31 mouse cellular contexts compared by ENCODE assay signal in the genomic region with DNA sequence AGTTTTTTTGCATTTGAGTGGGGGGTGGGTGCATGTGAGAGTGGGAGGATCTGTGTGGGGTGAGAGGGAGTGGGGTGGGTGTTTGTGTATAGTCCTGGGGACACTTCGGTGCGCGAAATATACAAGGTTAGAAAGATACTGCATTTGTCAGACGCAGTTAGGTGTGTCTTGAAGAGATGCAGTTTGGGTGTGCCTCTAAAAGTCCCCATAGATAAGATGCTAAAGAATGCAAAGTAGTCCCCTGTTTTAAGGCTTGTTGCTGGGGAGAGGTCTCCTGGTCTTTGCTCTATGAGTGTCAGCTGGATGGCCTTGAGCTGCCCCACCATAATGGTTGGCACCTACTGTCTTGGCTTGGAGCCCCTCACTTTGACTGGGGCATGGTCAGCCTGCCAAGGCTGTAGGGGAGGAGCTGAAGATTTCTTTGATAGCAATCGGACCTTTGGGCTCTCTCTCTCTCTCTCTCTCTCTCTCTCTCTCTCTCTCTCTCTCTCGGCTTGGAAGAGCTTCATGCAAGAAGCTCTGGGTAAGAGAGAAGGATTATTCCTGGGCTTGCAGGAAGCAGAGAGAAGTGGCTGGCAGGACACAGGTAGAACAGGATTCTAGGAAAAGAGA. TPM values are rescaled to one million over a fixed set of nuclear protein-coding genes. Genes with fewer than 3 reads are reported as not detected.
A peak's percentile ranks its signal among the peaks of the same experiment; 100 is the strongest.
DNase-seq lines count a peak whose midpoint lies in the region; ATAC-seq and TF ChIP-seq lines count a peak whose summit lies in the region.
"Had no signal": no experiment of that assay in that cellular context is flagged by ENCODE, and none has a peak within 500 bp of the region (broad histone marks: within the 10 kb centered on the region; RNA-seq: fewer than 3 reads in every experiment).

No protein-coding gene starts in this region.

- no peak for ATAC-seq in erythroblast, adult 5-6 weeks (replicated peaks; ENCODE audit: low FRiP score, poor library complexity, severe bottlenecking)
- no peak for ATAC-seq in liver, embryonic 11.5 days (replicated peaks; ENCODE audit: low FRiP score)
- no peak for ATAC-seq in liver, embryonic 16.5 days (ENCODE audit: low read depth)
- ATAC-seq: forebrain, embryonic 14.5 days; inflammation-experienced regulatory T-cells, adult 6 months; midbrain, embryonic 16.5 days had no signal

- H3K27me3 ChIP-seq in erythroblast, embryonic 14.5 days (ENCODE audit: control insufficient read depth): no peaks in the 10 kb centered on the region
- H3K27me3 ChIP-seq in spleen, adult 2 months (ENCODE audit: control insufficient read depth, insufficient read depth, low read length): no peaks in the 10 kb centered on the region
- no peaks in the 10 kb centered on the region for H3K27me3 ChIP-seq in liver, embryonic 11.5 days (replicated peaks; ENCODE audit: control insufficient read depth, insufficient read depth, low read length)
- H3K27me3 ChIP-seq in liver, embryonic 16.5 days (ENCODE audit: control insufficient read depth, insufficient read depth, low read depth, low read length): no peaks in the 10 kb centered on the region
- no peaks in the 10 kb centered on the region for H3K27me3 ChIP-seq in thymus, adult 2 months (ENCODE audit: control insufficient read depth, insufficient read depth, low read length)
- H3K27me3 ChIP-seq: embryonic facial prominence, embryonic 15.5 days; limb, embryonic 13.5 days had no signal

- H3K4me1 ChIP-seq in erythroblast, embryonic 14.5 days (ENCODE audit: control insufficient read depth): peaks cover 70% of the 10 kb centered on the region
- peaks cover 39% of the 10 kb centered on the region; the same call in 1 of the 2 replicates for H3K4me1 ChIP-seq in spleen, adult 2 months (ENCODE audit: control insufficient read depth, insufficient read depth, insufficient read length)
- peaks cover 36% of the 10 kb centered on the region for H3K4me1 ChIP-seq in liver, embryonic 11.5 days (replicated peaks; ENCODE audit: control insufficient read depth, insufficient read depth, low read length)
- H3K4me1 ChIP-seq in liver, embryonic 16.5 days (ENCODE audit: control insufficient read depth, low read depth, low read length): peaks cover 51% of the 10 kb centered on the region
- peaks cover 17% of the 10 kb centered on the region for H3K4me1 ChIP-seq in thymus, adult 2 months (replicated peaks; ENCODE audit: control insufficient read depth, insufficient read depth, low read length)

- peak overlapping the region; percentile 37 for H3K4me3 ChIP-seq in erythroblast, embryonic 14.5 days (replicated peaks)
- no peak overlapping the region for H3K4me3 ChIP-seq in spleen, adult 2 months (ENCODE audit: extremely low read depth, insufficient read depth, insufficient read length)
- H3K4me3 ChIP-seq in liver, embryonic 11.5 days (ENCODE audit: low read depth, low read length): no peak overlapping the region
- 0 out of 2 replicates have a peak overlapping the region, but pooled peaks have one; percentile 5 for H3K4me3 ChIP-seq in liver, embryonic 16.5 days (ENCODE audit: low read depth, low read length)
- H3K4me3 ChIP-seq in thymus, adult 2 months (ENCODE audit: control insufficient read depth, insufficient read depth, low read length): no peak overlapping the region
- H3K4me3 ChIP-seq: embryonic facial prominence, embryonic 10.5 days; embryonic facial prominence, embryonic 15.5 days; limb, embryonic 13.5 days had no signal

- 33% methylated on average over 6 of the region's 6 CpGs for WGBS in spleen, adult 2 months
- WGBS in liver, embryonic 11.5 days: 50% methylated on average over 6 of the region's 6 CpGs
- 32% methylated on average over 6 of the region's 6 CpGs for WGBS in liver, embryonic 16.5 days (ENCODE audit: insufficient replicate concordance)
- 92% methylated on average over 6 of the region's 6 CpGs for WGBS in thymus, adult 2 months

- no peaks in the 10 kb centered on the region for H3K9me3 ChIP-seq in erythroblast, embryonic 14.5 days (ENCODE audit: control insufficient read depth, low read length)
- no peaks in the 10 kb centered on the region for H3K9me3 ChIP-seq in liver, embryonic 11.5 days (ENCODE audit: control insufficient read depth, low read length)
- H3K9me3 ChIP-seq in liver, embryonic 16.5 days (replicated peaks; ENCODE audit: control insufficient read depth, low read length): no peaks in the 10 kb centered on the region
- H3K9me3 ChIP-seq: embryonic facial prominence, embryonic 10.5 days; embryonic facial prominence, embryonic 15.5 days; limb, embryonic 13.5 days had no signal

- no peak for TF ChIP-seq CTCF in spleen, adult 2 months (IDR thresholded peaks at IDR 0.05; ENCODE audit: extremely low read depth, insufficient read depth, insufficient read length, insufficient replicate concordance)
- TF ChIP-seq CTCF in thymus, adult 2 months (IDR thresholded peaks at IDR 0.05; ENCODE audit: borderline replicate concordance, control insufficient read depth, extremely low read depth, insufficient read depth, low read length, poor library complexity): no peak

- H3K36me3 ChIP-seq in erythroblast, embryonic 14.5 days (ENCODE audit: control insufficient read depth): no peaks in the 10 kb centered on the region; the same call in 1 of the 2 replicates
- H3K36me3 ChIP-seq in spleen, adult 2 months (ENCODE audit: control insufficient read depth, insufficient read depth, low read length): no peaks in the 10 kb centered on the region
- no peaks in the 10 kb centered on the region for H3K36me3 ChIP-seq in liver, embryonic 11.5 days (ENCODE audit: control insufficient read depth, insufficient read depth, low read length)
- H3K36me3 ChIP-seq in liver, embryonic 16.5 days (ENCODE audit: control insufficient read depth, insufficient read depth): no peaks in the 10 kb centered on the region
- H3K36me3 ChIP-seq in thymus, adult 2 months (ENCODE audit: control insufficient read depth, insufficient read depth, low read length): no peaks in the 10 kb centered on the region
- H3K36me3 ChIP-seq: embryonic facial prominence, embryonic 10.5 days; embryonic facial prominence, embryonic 15.5 days; limb, embryonic 13.5 days had no signal

- peak overlapping the region; percentile 31 for H3K4me2 ChIP-seq in liver, embryonic 11.5 days
- peak overlapping the region; percentile 44 for H3K4me2 ChIP-seq in liver, embryonic 16.5 days (ENCODE audit: low read depth, low read length)
- H3K4me2 ChIP-seq: embryonic facial prominence, embryonic 15.5 days; heart, embryonic 11.5 days; hindbrain, embryonic 14.5 days; limb, embryonic 13.5 days; lung, embryonic 14.5 days had no signal

- DNase-seq in spleen, adult 2 months (ENCODE audit: low read depth in 1 of 2, low spot score in 2 of 2): no peak
- no peak for DNase-seq in spleen, postnatal 4 days (ENCODE audit: low spot score in 2 of 2)
- DNase-seq in liver, embryonic 11.5 days (ENCODE audit: low spot score): no peak
- no peak for DNase-seq in right cerebral cortex, postnatal 14 days
- no peak for DNase-seq in thymus, adult 2 months
- DNase-seq: adrenal gland, adult 8-10 months; cerebellum, adult 8-10 months; cerebellum, postnatal 25 days; gastrocnemius, postnatal 25 days; heart, adult 11 months; heart, postnatal 36 days; kidney, adult 11 months; kidney, postnatal 14 days; layer of hippocampus, adult 9-11 months; lung, embryonic 14.5 days; lung, postnatal 14 days; right cerebral cortex, adult 18-20 months; thymus, postnatal 4 days had no signal

- no peak for TF ChIP-seq POLR2A in spleen, adult 2 months (IDR thresholded peaks at IDR 0.05; ENCODE audit: low read depth, low read length)
- TF ChIP-seq POLR2A in thymus, adult 2 months (IDR thresholded peaks at IDR 0.05; ENCODE audit: control insufficient read depth, extremely low read depth, insufficient read depth, low read length, poor library complexity): no peak

- no peak overlapping the region for H3K9ac ChIP-seq in liver, embryonic 11.5 days (ENCODE audit: low read depth, low read length)
- H3K9ac ChIP-seq in liver, embryonic 16.5 days (ENCODE audit: low read depth, low read length): peak overlapping the region; percentile 40; the same call in 1 of the 2 replicates
- H3K9ac ChIP-seq: embryonic facial prominence, embryonic 15.5 days; hindbrain, embryonic 14.5 days; limb, embryonic 13.5 days; lung, embryonic 14.5 days had no signal

- H3K27ac ChIP-seq in spleen, adult 2 months (ENCODE audit: insufficient read depth, low read length): peak overlapping the region; percentile 89
- 0 out of 2 replicates have a peak overlapping the region, but pooled peaks have one; percentile 2 for H3K27ac ChIP-seq in liver, embryonic 11.5 days (ENCODE audit: low read depth, low read length)
- peak overlapping the region; percentile 33; the same call in 1 of the 2 replicates for H3K27ac ChIP-seq in liver, embryonic 16.5 days (ENCODE audit: low read length)
- H3K27ac ChIP-seq in thymus, adult 2 months (ENCODE audit: control insufficient read depth, insufficient read depth, low read length): no peak overlapping the region
- H3K27ac ChIP-seq: embryonic facial prominence, embryonic 10.5 days; embryonic facial prominence, embryonic 15.5 days; hindbrain, embryonic 14.5 days; limb, embryonic 13.5 days; stomach, postnatal 0 days had no signal

RNA-seq across cellular contexts. Expression of gene Scd1, which starts 21.7 kb away (rescaled TPM):
- polyA plus RNA-seq in erythroblast, embryonic 14.5 days (2012): 1.2 and 1.8 TPM in 2 replicates
- 10.0 and 11.3 TPM in 2 replicates for total RNA-seq in erythroblast, adult 5-6 weeks (2015; ENCODE audit: low replicate concordance)
- 9.5 and 11.2 TPM in 2 replicates for total RNA-seq in erythroblast, adult 5-6 weeks (2017; ENCODE audit: low replicate concordance)
- 251 and 307 TPM in 2 replicates for polyA plus RNA-seq in spleen, adult 2 months (2012; rRNA removed)
- 11.0 and 12.0 TPM in 2 replicates for polyA plus RNA-seq in liver, embryonic 11.5 days (2014; fragmentation: Nextera tagmentation; extraction: Ambion mirVana)
- 19.2 and 25.5 TPM in 2 replicates for polyA plus RNA-seq in liver, embryonic 16.5 days (2015; fragmentation: Nextera tagmentation; extraction: Ambion mirVana)
- 776 and 1,634 TPM in 2 replicates for polyA plus RNA-seq in thymus, adult 2 months (2012; rRNA removed)

RNA-seq across cellular contexts. Expression of gene Scd4, which starts 53.1 kb away (rescaled TPM):
- not detected in 2 replicates for polyA plus RNA-seq in erythroblast, embryonic 14.5 days (2012)
- total RNA-seq in erythroblast, adult 5-6 weeks (2015; ENCODE audit: low replicate concordance): 0.38 TPM in 1 of 2 replicates, not detected in the other
- not detected in 2 replicates for total RNA-seq in erythroblast, adult 5-6 weeks (2017; ENCODE audit: low replicate concordance)
- 0.20 TPM in 2 replicates for polyA plus RNA-seq in spleen, adult 2 months (2012; rRNA removed)
- 0.06 and 0.16 TPM in 2 replicates for polyA plus RNA-seq in liver, embryonic 11.5 days (2014; fragmentation: Nextera tagmentation; extraction: Ambion mirVana)
- polyA plus RNA-seq in liver, embryonic 16.5 days (2015; fragmentation: Nextera tagmentation; extraction: Ambion mirVana): 0.04 and 0.07 TPM in 2 replicates
- polyA plus RNA-seq in thymus, adult 2 months (2012; rRNA removed): 2.2 and 2.7 TPM in 2 replicates
- polyA plus RNA-seq: lung, embryonic 14.5 days; neural tube, embryonic 11.5 days had no signal

Comparison
In these comparisons a context has a peak if more than half of its experiments do, and no peak if none do; other contexts are left out.
1. H3K4me3 ChIP-seq: peak in erythroblast, embryonic 14.5 days (single experiment) and liver, embryonic 16.5 days (single experiment); none in spleen, adult 2 months (single experiment), liver, embryonic 11.5 days (single experiment) and thymus, adult 2 months (single experiment).